ENCODE assay signal across 9 mouse cellular contexts in genomic region chr11:78195101-78195863, GRCm38 (mm10). TPM values are rescaled to one million over a fixed set of nuclear protein-coding genes. Genes with fewer than 3 reads are reported as not detected.
DNase-seq lines count a peak whose midpoint lies in the region; ATAC-seq lines count a peak whose summit lies in the region.
"Had no signal": no experiment of that assay in that cellular context is flagged by ENCODE, and none has a peak within 500 bp of the region (broad histone marks: within the 10 kb centered on the region; RNA-seq: fewer than 3 reads in every experiment).

No protein-coding gene starts in this region.

- H3K27ac ChIP-seq in kidney, embryonic 16.5 days (ENCODE audit: low read length): peak overlapping the region; percentile 38; the same call in 1 of the 2 replicates
- peak overlapping the region; percentile 60 for H3K27ac ChIP-seq in embryonic facial prominence, embryonic 10.5 days (replicated peaks)
- H3K27ac ChIP-seq in hindbrain, embryonic 15.5 days (replicated peaks): no peak overlapping the region
- no peak overlapping the region for H3K27ac ChIP-seq in midbrain, embryonic 14.5 days (replicated peaks; ENCODE audit: low read depth, low read length)

- peak overlapping the region; percentile 64 for H3K9ac ChIP-seq in kidney, embryonic 16.5 days (replicated peaks; ENCODE audit: low read length)
- no peak overlapping the region for H3K9ac ChIP-seq in hindbrain, embryonic 15.5 days
- no peak overlapping the region for H3K9ac ChIP-seq in midbrain, embryonic 14.5 days (replicated peaks; ENCODE audit: low read length)

- no peaks in the 10 kb centered on the region for H3K9me3 ChIP-seq in kidney, embryonic 16.5 days (ENCODE audit: low read length)
- 0 out of 2 replicates have a peak, but pooled peaks cover 3% of the 10 kb centered on the region for H3K9me3 ChIP-seq in embryonic facial prominence, embryonic 10.5 days
- no peaks in the 10 kb centered on the region for H3K9me3 ChIP-seq in hindbrain, embryonic 15.5 days
- H3K9me3 ChIP-seq in midbrain, embryonic 14.5 days (ENCODE audit: control insufficient read depth, low read length): no peaks in the 10 kb centered on the region

- H3K4me3 ChIP-seq in kidney, embryonic 16.5 days (ENCODE audit: low read length): peak overlapping the region; percentile 61
- peak overlapping the region; percentile 58 for H3K4me3 ChIP-seq in embryonic facial prominence, embryonic 10.5 days
- peak overlapping the region; percentile 31 for H3K4me3 ChIP-seq in hindbrain, embryonic 15.5 days
- H3K4me3 ChIP-seq in midbrain, embryonic 14.5 days (replicated peaks; ENCODE audit: low read depth, low read length): no peak overlapping the region

- peaks cover 21% of the 10 kb centered on the region for H3K36me3 ChIP-seq in kidney, embryonic 16.5 days (ENCODE audit: insufficient read depth, low read length)
- H3K36me3 ChIP-seq in embryonic facial prominence, embryonic 10.5 days (replicated peaks): peaks cover 38% of the 10 kb centered on the region
- H3K36me3 ChIP-seq in hindbrain, embryonic 15.5 days: peaks cover 26% of the 10 kb centered on the region
- peaks cover 19% of the 10 kb centered on the region for H3K36me3 ChIP-seq in midbrain, embryonic 14.5 days (ENCODE audit: control insufficient read depth, insufficient read depth, low read length)

- H3K4me2 ChIP-seq in kidney, embryonic 16.5 days (replicated peaks; ENCODE audit: low read depth, low read length): peak overlapping the region; percentile 75
- H3K4me2 ChIP-seq in hindbrain, embryonic 15.5 days: peak overlapping the region; percentile 49
- peak overlapping the region; percentile 49 for H3K4me2 ChIP-seq in midbrain, embryonic 14.5 days (ENCODE audit: low read length)

- H3K4me1 ChIP-seq in kidney, embryonic 16.5 days (ENCODE audit: insufficient read depth, low read length): peaks cover 16% of the 10 kb centered on the region
- H3K4me1 ChIP-seq in embryonic facial prominence, embryonic 10.5 days: peaks cover 19% of the 10 kb centered on the region
- H3K4me1 ChIP-seq in hindbrain, embryonic 15.5 days (replicated peaks): peaks cover 12% of the 10 kb centered on the region
- H3K4me1 ChIP-seq in midbrain, embryonic 14.5 days (ENCODE audit: control insufficient read depth, insufficient read depth, low read length): 0 out of 2 replicates have a peak, but pooled peaks cover 6% of the 10 kb centered on the region

- 69% methylated on average over 22 of the region's 23 CpGs for WGBS in kidney, embryonic 16.5 days
- WGBS in embryonic facial prominence, embryonic 10.5 days: 57% methylated on average over 23 of the region's 23 CpGs
- 62% methylated on average over 23 of the region's 23 CpGs for WGBS in hindbrain, embryonic 15.5 days
- WGBS in midbrain, embryonic 14.5 days: 55% methylated on average over 23 of the region's 23 CpGs

- H3K27me3 ChIP-seq in kidney, embryonic 16.5 days (ENCODE audit: insufficient read depth, low read length): no peaks in the 10 kb centered on the region
- H3K27me3 ChIP-seq in embryonic facial prominence, embryonic 10.5 days (replicated peaks; ENCODE audit: low read depth, poor library complexity, severe bottlenecking): no peaks in the 10 kb centered on the region
- H3K27me3 ChIP-seq in hindbrain, embryonic 15.5 days: no peaks in the 10 kb centered on the region
- no peaks in the 10 kb centered on the region for H3K27me3 ChIP-seq in midbrain, embryonic 14.5 days (ENCODE audit: control insufficient read depth, insufficient read depth, low read length)
- H3K27me3 ChIP-seq: Patski had no signal

- no peak for DNase-seq in kidney, postnatal 25 days
- no peak for DNase-seq in embryonic facial prominence, embryonic 10.5 days (ENCODE audit: low spot score)
- no peak for DNase-seq in midbrain, embryonic 14.5 days
- DNase-seq in right cerebral cortex, adult 18-20 months: no peak
- no peak for DNase-seq in urinary bladder, postnatal 25 days (ENCODE audit: low spot score)
- DNase-seq in gastrocnemius, postnatal 36 days: no peak

- ATAC-seq in kidney, embryonic 16.5 days (ENCODE audit: low FRiP score, low TSS enrichment): no peak
- ATAC-seq in hindbrain, embryonic 15.5 days (ENCODE audit: low FRiP score, low read depth): no peak
- no peak for ATAC-seq in midbrain, embryonic 14.5 days (ENCODE audit: low FRiP score, low TSS enrichment)
- ATAC-seq: Patski had no signal

- intact Hi-C loops in gastrocnemius, postnatal 36 days (cut with DNase I): no loop called here

RNA-seq across cellular contexts. Expression of gene Proca1, which starts 2.1 kb away (rescaled TPM):
- polyA plus RNA-seq in kidney, embryonic 16.5 days (2015; fragmentation: Nextera tagmentation; extraction: Ambion mirVana): 4.5 and 4.8 TPM in 2 replicates
- 1.6 and 2.3 TPM in 2 replicates for polyA plus RNA-seq in embryonic facial prominence, embryonic 10.5 days (2016; fragmentation: Nextera tagmentation; extraction: Ambion mirVana)
- 3.1 and 3.2 TPM in 2 replicates for polyA plus RNA-seq in hindbrain, embryonic 15.5 days (2015; fragmentation: Nextera tagmentation; extraction: Ambion mirVana)
- polyA plus RNA-seq in midbrain, embryonic 14.5 days (2014; fragmentation: Nextera tagmentation; extraction: Ambion mirVana): 0.97 and 1.0 TPM in 2 replicates
- total RNA-seq in gastrocnemius, postnatal 36 days (2021): under 1 TPM in 1 of 2 experiments, not detected in 1; 0.74 TPM

RNA-seq across cellular contexts. Expression of gene Rab34, which starts 7.1 kb away (rescaled TPM):
- polyA plus RNA-seq in kidney, embryonic 16.5 days (2015; fragmentation: Nextera tagmentation; extraction: Ambion mirVana): 128 and 130 TPM in 2 replicates
- polyA plus RNA-seq in embryonic facial prominence, embryonic 10.5 days (2016; fragmentation: Nextera tagmentation; extraction: Ambion mirVana): 107 and 123 TPM in 2 replicates
- polyA plus RNA-seq in hindbrain, embryonic 15.5 days (2015; fragmentation: Nextera tagmentation; extraction: Ambion mirVana): 58.0 and 65.7 TPM in 2 replicates
- 51.7 and 53.3 TPM in 2 replicates for polyA plus RNA-seq in midbrain, embryonic 14.5 days (2014; fragmentation: Nextera tagmentation; extraction: Ambion mirVana)
- 1 to 10 TPM; 4.2 to 4.5 TPM for total RNA-seq in gastrocnemius, postnatal 36 days (2021)

RNA-seq across cellular contexts. Expression of gene Rpl23a, which starts 11.9 kb away (rescaled TPM):
- polyA plus RNA-seq in kidney, embryonic 16.5 days (2015; fragmentation: Nextera tagmentation; extraction: Ambion mirVana): 1,090 and 1,147 TPM in 2 replicates
- 1,123 and 1,138 TPM in 2 replicates for polyA plus RNA-seq in embryonic facial prominence, embryonic 10.5 days (2016; fragmentation: Nextera tagmentation; extraction: Ambion mirVana)
- polyA plus RNA-seq in hindbrain, embryonic 15.5 days (2015; fragmentation: Nextera tagmentation; extraction: Ambion mirVana): 743 and 824 TPM in 2 replicates
- polyA plus RNA-seq in midbrain, embryonic 14.5 days (2014; fragmentation: Nextera tagmentation; extraction: Ambion mirVana): 977 and 1,164 TPM in 2 replicates
- total RNA-seq in gastrocnemius, postnatal 36 days (2021): 100 to 1,000 TPM; 644 to 813 TPM

RNA-seq across cellular contexts. Expression of gene Tlcd1, which starts 18.8 kb away (rescaled TPM):
- 35.1 and 36.1 TPM in 2 replicates for polyA plus RNA-seq in kidney, embryonic 16.5 days (2015; fragmentation: Nextera tagmentation; extraction: Ambion mirVana)
- 8.8 and 9.2 TPM in 2 replicates for polyA plus RNA-seq in embryonic facial prominence, embryonic 10.5 days (2016; fragmentation: Nextera tagmentation; extraction: Ambion mirVana)
- polyA plus RNA-seq in hindbrain, embryonic 15.5 days (2015; fragmentation: Nextera tagmentation; extraction: Ambion mirVana): 12.8 and 13.2 TPM in 2 replicates
- 6.4 and 6.9 TPM in 2 replicates for polyA plus RNA-seq in midbrain, embryonic 14.5 days (2014; fragmentation: Nextera tagmentation; extraction: Ambion mirVana)
- 1 to 10 TPM in 1 of 2 experiments, under 1 TPM in 1; 0.99 to 1.4 TPM for total RNA-seq in gastrocnemius, postnatal 36 days (2021)

RNA-seq across cellular contexts. Expression of gene Nek8, which starts 18.8 kb away (rescaled TPM):
- 27.9 and 29.1 TPM in 2 replicates for polyA plus RNA-seq in kidney, embryonic 16.5 days (2015; fragmentation: Nextera tagmentation; extraction: Ambion mirVana)
- polyA plus RNA-seq in embryonic facial prominence, embryonic 10.5 days (2016; fragmentation: Nextera tagmentation; extraction: Ambion mirVana): 13.5 and 15.3 TPM in 2 replicates
- 7.5 and 8.5 TPM in 2 replicates for polyA plus RNA-seq in hindbrain, embryonic 15.5 days (2015; fragmentation: Nextera tagmentation; extraction: Ambion mirVana)
- 3.9 and 4.2 TPM in 2 replicates for polyA plus RNA-seq in midbrain, embryonic 14.5 days (2014; fragmentation: Nextera tagmentation; extraction: Ambion mirVana)
- total RNA-seq in gastrocnemius, postnatal 36 days (2021): under 1 TPM; 0.59 to 0.64 TPM

Comparison
In these comparisons a context has a peak if more than half of its experiments do, and no peak if none do; other contexts are left out.
1. H3K27ac ChIP-seq: peak in kidney, embryonic 16.5 days (single experiment) and embryonic facial prominence, embryonic 10.5 days (single experiment); none in hindbrain, embryonic 15.5 days (single experiment) and midbrain, embryonic 14.5 days (single experiment).
2. Peak in every context shown above with its lines, with median percentiles within 50 percentile points of each other: H3K4me2 ChIP-seq.